Mouse (Mus musculus): ENCODE results near the gene Cdk19.
"Not testable (repeated sequence)": the region's sequence is repeated elsewhere in the genome, so short reads cannot be mapped to it uniquely, and the experiment has no call there.

Cdk19 gene

DNA sequence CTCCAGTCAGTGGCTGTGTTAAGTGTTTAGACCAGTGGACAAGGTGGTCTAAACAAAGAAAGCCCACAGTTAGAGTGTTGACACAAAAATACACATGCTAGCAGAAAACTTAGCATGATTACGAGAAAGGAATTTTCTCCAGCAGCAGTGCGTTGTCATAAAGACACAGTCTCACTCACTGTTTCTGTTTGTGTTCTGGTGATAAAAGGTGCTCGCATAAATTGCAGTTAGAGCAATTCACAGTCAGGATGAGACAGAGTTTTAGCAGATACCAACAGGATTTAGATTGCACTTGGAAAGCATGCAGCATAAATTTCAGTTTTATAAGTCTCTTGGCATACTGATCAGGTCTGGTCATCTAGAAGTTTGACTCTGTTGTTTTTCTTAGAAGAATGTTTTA, 59.5 kb downstream of the Cdk19 start:
- no peak for DNase-seq

DNA sequence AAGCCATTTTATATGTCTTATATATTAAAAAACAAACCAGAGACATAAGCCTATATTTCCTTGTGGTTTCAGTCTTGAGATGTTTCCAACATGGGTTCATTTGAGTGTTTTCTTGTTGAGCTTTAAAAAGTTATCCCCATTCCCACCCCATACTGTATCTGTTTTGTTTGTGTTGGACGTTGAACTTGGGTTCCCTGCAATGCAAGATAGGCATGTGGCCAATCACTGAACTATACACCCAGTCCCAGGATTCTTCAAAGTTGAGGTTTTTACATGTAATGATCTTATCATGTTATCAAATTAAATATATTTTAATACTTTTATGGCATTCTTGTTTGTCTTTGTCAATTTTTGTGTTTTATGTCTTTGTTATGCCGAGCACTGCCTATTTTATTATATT, 60.0 kb downstream of the Cdk19 start:
- no peak for DNase-seq

- no peak for DNase-seq
These were observed 60.9 kb downstream of the Cdk19 start for GRCm38 (mm10) chr10:40400293-40400692.

GRCm38 (mm10) chr10:40406655-40407054, 67.3 kb downstream of the Cdk19 start:
- DNase-seq: no peak

GRCm38 (mm10) chr10:40409336-40409735, 70.0 kb downstream of the Cdk19 start:
- no peak for DNase-seq

DNA sequence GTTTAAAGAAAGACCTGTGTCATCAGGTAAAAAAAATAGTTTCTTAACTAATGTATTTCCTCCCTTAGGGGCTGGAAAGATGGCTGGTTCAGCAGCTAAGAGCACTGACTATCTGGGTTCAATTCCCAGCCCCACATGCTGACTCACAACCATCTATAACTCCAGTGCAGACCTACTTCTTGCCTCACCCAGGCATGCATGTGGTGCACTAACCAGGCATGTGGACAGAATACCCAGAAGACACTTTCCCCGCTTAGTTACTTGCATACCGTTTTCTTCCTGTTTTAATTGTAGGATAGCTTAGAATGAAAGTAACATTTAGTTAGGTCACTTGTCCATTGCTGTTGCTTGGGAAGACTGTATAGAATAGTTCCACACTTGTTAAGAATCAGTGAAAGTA, 72.0 kb downstream of the Cdk19 start:
- DNase-seq: no peak

GRCm38 (mm10) chr10:40416944-40417343, 77.6 kb downstream of the Cdk19 start:
- peak; percentile 52 for DNase-seq

GRCm38 (mm10) chr10:40419841-40420240, 80.5 kb downstream of the Cdk19 start:
- DNase-seq: no peak

DNA sequence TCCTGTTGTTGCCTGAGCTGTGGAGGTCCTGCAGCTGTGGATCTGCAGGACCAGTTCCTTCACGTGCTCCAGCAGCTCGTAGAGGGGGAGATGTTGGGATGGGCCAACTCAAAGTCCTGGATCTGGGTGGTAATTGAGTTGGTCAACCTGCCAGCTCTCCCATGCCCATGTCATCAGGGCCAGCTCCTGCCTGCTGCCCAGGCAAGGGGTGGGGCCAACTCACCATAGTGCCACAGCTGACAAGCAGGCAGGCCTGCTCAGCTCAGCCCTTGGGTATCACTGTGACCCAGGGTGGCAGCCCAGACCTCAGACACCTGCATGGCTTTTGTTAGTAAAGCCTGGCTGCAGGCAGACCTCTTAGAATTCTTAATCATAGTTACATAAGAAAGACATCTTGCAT, 81.3 kb downstream of the Cdk19 start:
- no peak for DNase-seq

DNA sequence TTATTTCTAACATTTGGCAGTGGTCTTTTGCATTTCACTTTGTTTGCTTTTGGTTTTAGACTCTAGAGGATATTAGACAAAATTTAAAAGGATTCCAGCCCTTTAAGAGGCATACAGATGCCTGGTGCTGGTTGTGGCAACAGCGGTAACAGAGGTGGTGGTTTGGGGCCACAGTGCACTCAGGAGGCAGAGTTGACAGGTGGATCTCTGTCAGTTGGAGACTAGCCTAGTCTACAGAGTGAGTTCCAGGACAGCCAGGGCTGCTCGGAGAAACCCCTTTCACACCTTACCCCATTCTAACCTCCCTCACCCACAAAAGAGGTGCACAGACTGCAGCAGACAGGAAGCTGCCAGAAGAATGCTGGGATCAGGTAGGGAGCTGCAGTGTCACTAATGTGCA, 82.4 kb downstream of the Cdk19 start:
- no peak for DNase-seq

DNA sequence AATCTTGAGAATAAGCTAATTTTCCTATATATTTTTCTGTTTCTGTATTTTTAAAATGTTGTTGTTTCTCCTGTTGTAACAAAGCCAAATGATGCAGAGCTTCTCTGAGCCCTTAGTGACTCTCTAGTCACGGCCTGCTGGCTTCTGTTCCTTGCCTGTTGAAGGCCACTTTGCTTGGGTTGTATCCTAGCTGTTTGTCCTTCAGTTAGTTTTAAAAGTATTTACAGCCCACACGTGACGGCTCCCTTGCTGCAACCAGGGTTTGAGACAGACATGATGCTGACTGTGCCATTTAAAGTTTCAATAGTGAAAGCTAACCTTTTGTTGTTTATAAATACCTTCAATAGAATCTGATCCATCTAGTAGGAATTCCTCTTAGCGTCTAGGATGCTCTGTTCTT, 83.3 kb downstream of the Cdk19 start:
- DNase-seq: no peak

GRCm38 (mm10) chr10:40424428-40424827, 85.1 kb downstream of the Cdk19 start:
- not testable (repeated sequence) for DNase-seq

GRCm38 (mm10) chr10:40425243-40426095, 86.1 kb downstream of the Cdk19 start:
- DNase-seq: no peak

DNA sequence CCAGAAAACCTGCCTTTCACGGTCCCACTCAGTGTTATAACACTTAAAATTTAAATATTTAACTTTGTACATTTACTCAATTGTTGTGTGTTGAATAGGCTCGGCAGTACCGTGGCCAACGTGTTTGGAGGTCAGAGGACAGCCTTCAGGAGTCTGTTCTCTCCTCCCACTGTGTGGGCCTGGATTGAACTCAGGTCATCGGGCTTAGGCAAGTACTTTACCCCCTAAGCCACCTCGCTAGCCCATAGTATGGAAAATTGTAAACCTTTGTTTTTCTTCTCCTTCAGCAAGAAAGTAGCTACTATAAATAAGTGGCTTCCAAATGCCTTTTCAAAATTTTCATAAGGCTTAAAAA, 86.7 kb downstream of the Cdk19 start:
- DNase-seq: no peak

DNA sequence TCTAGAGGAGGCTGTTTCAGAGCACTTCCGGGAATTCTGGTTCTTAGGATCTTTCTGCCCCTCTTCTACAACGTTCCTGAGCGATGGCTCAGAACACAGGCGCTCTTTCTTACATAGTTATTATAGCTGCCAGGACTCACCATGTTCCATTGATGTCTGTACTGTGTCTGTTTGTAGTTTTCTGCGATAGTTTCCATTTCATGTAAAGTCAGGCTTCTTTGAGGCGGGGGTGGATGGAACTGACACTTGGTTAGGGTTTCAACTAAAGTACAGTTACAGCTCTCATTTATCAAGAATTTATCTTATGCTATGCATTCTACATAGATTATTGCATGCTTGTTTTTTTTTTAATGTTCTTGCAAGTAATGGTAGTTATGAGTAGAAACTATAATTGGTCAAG, 89.3 kb downstream of the Cdk19 start:
- DNase-seq: no peak

DNA sequence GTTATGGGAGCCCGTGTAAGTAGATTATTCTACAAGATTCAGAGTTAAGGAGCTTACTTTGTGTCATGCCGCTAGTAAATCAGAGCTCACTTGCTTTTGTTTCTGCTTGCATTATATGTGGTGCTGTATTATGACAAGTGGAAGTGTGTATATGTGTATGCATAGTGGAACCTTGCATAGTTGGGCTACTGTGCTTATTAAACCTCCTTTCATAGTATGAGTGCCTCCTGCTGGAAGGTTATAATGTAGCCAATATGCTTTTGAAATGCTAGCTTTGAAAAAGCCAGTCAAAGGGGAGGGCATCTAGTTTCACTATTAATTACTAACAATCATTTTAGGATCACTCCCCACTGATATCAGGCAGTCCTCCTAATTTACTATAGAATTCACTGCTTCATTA, 89.7 kb downstream of the Cdk19 start:
- no peak for DNase-seq

- DNase-seq: no peak
These were observed 90.8 kb downstream of the Cdk19 start for GRCm38 (mm10) chr10:40430209-40430608.

- no peak for DNase-seq
These were observed 92.6 kb downstream of the Cdk19 start for GRCm38 (mm10) chr10:40431957-40432356.

DNA sequence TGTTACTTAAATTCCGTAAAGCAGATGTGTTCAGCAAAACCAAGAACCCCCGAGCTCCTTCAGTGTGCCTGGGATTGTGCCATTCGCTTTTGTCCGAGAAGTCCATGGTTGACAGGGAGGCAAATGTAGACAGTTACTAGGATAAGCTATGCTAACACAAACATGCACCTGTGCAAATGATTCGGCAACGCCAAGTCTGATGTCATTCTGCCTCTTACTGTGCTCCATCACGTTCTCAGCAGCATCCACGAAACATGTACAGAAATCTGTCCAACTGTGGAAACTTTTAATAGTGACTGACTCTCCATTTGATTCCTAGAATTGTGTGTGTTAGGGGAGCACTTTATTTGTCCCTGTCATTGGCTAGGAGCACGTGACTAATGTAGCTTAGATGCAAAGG, 93.0 kb downstream of the Cdk19 start:
- no peak for DNase-seq

GRCm38 (mm10) chr10:40435402-40435801, 96.0 kb downstream of the Cdk19 start:
- no peak for DNase-seq

DNA sequence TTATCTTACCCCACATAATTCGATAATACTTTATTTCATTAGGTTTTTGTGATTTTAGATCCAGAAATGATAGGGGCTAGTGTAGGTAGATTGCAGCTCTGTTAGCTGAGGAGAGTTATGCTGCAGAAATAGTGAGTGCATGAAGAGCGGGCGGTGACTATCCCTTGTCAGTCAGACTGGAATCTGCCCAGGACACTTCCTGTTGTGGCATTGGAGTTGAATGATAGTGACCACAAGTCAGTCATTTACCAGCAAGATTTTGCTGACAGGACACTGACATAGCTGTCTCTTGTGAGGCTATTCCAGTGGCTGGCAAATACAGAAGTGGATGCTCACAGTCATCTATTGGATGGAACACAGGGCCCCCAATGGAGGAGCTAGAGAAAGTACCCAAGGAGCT, 97.8 kb downstream of the Cdk19 start:
- no peak for DNase-seq

GRCm38 (mm10) chr10:40440740-40441139, 101.4 kb downstream of the Cdk19 start:
- DNase-seq: no peak

DNA sequence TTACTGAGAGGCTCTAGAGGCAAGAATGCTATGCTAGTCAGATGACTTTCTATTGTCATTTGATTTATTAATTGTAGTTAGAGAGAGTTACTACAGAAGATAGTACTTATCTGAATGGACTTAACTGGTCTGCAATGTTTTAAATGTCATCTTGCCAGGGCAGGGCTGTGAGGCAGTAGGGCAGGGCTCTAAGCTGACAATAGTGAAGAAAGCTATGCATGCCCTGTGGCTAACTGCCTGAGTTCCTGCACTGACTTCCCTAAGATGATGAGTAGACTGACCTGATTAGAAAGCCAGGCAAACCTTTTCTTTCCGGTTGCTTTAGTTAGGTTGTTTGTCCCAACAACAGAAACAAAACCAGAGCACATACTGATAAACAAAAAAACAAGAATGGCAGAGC, 102.7 kb downstream of the Cdk19 start:
- no peak for DNase-seq

DNA sequence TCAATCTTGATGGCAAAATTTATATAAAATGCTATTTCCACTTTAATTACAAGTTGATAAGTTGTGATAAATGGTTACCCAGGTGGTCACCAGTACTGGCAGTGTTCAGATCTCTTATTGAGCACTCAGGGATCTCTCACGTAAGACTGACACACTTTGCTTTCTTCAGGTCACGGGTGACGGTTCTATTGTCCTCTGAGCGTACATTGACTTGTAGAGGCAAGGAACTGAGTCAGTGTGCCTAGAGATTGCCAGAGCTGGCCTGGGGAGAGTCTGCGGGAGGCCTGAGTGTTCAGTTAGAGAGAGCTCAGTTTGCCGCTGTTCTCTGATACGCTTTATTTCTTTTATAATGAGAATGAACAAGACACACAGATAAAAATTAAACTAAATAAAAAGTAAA, 104.0 kb downstream of the Cdk19 start:
- DNase-seq: no peak

GRCm38 (mm10) chr10:40443806-40444357, 104.5 kb downstream of the Cdk19 start:
- no peak for DNase-seq

Data from cerebellum, adult 8-10 months (tissue).